Mouse (Mus musculus): Measurements from ENCODE around the gene Mex3a. TPM values are rescaled to one million over a fixed set of nuclear protein-coding genes. Genes with fewer than 3 reads are reported as not detected.
"Not testable (repeated sequence)": the region's sequence is repeated elsewhere in the genome, so short reads cannot be mapped to it uniquely, and the experiment has no call there.

Mex3a gene
- polyA plus RNA-seq, 3 experiments from 2014 or later, result 0.17 to 0.20 (median 0.18) TPM

GRCm38 (mm10) chr3:88571856-88572255 is 39.7 kb downstream of the Mex3a start:
- ATAC-seq, result no peak

DNA sequence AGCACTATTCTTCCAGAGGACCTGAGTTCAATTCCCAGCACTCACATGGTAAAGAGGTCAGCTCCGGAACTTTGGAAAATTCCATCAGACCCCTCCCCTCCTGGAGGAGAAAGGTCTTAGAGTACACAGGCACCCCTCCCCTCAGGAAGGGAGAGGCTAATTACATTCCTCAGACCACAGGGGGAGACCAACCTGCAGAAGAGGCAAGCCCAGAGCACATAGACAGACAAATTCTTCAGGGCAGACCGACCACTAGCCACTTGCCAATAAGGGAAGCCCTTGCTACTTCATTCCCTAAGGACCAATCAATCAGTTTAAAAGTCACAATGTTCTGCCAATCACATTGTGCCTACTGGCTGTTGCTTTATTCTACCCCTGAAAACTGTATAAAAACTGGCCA is 40.6 kb downstream of the Mex3a start:
- no peak for ATAC-seq

DNA sequence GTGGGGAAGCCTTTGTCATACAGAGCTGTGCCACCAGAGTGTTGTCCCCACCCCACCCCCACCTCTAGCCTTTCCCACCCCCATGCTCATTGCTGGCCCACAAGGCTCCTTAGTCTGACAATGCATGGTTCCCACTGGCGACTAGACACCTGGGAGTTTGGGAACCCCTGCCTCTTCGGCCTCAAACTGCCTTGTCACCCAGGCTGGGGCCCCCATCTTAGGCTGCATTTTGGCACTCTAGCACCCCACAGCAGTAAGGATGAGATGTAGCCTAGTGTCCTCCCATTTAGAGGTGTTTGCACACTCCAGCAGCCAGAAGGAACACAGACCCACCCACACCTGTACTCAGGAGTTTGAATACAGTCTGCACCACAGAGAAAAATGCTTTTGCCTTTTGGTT is 41.6 kb downstream of the Mex3a start:
- no peak for ATAC-seq

DNA sequence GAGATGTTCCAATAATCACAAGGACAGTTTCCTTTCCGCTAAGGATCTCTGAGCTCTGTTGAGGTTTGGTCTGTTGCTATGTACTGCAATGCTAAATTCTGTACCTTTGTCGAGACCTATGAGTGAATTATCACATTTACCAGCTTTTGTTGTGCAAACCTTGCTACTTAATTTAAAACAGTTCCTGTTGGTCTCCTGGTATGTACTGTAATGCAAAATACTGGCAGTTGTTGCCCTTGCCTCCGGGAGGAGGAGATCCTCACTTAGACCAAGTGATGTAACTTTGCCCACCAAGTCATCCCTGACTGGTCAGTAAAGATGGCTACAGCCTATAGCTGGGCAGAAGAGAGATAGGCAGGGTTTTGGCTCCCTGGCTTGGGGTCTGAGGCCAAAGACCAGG is 43.3 kb downstream of the Mex3a start, which contains the start of gene Ssr2:
Gene Ssr2, plus strand, starts transcription at position 337 of the 400 bp plus-strand sequence.
- ATAC-seq, result no peak

DNA sequence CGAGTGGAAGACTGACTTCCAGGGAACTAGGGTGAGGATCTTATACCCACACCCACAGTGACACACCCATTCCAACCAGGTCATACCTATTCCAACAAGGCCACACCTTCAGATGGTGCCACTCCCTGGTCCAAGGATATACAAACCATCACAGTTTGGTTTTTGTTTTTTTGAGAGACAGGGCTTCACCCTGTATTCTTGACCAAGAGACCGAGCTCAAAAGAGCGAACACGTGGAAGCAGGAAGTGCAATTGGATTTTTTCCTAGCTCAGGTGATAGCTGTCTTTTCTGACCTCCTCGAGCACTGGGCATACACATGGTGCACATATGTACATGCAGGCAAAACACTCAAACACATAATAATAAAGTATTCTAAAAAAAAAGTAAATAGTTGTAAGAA is 45.7 kb downstream of the Mex3a start:
- not testable (repeated sequence) for ATAC-seq

DNA sequence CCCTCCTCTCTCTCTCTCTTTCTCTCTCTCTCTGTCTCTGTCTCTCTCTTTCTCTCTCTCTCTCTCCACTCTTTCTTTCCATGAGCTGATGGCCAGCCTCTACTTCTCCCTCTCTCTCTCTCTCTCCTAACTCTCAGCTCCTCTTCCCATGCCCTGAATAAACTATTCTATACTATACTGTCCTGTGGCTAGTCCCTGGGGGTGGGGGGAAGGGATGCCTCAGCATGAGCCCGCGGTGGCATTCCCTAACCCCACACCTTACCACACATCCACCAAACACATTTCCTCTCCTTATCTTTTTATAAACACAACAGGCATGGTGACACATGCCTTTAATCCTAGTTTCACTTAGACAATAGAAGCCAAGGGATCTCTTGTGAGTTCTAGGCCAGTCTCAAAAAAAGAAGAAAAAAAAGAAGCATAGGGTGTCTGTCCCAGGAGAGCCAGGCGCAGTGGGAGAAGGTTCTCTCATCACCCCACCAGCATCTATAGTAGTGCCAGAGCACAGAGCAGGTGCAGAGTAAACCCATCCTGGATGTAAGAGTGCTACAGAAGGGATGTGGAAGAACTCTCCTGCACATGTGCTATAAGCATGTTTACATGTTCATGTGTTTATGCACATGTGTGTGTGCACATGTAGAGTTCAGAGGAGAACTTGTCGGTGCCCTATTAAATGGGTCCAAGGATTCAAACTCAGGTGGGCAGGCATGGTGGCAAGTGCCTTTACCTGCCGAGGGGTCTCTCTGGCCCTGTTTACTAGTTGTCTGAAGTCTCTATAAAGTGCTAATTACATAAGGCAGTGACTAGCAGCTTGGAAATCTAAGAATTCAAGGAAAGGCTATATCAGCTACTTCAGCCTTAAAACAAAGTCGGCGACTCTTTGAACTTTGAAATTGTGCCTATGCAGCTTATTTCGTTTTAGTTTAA is 46.6 kb downstream of the Mex3a start:
- ATAC-seq, result no peak

- ATAC-seq, result peak; percentile 93
Measured at GRCm38 (mm10) chr3:88579454-88580117, 47.4 kb downstream of the Mex3a start.

DNA sequence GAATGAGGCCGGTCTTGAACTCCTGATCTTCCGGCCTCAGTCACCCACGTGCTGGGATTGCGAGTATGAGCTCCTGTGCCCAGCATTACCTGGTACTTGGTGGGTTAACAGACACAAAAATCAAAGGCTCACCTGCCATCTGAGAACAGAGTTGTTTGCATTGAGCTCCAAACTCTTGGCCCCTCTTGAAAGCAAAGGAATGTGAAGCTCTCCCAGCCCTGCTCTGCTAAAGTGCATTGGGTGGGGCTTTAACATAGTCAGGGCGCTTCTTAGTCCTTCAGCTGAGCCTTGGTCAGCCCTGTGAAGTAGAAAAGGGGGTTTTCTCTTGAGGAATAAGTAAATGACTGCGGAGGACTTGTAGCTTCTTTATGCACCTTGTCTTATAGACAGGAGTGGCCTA is 53.6 kb downstream of the Mex3a start:
- no peak for ATAC-seq

- no peak for ATAC-seq
Measured at GRCm38 (mm10) chr3:88586640-88587039, 54.4 kb downstream of the Mex3a start.

- no peak for ATAC-seq
Measured at GRCm38 (mm10) chr3:88590246-88590645, 58.1 kb downstream of the Mex3a start.

Other genes starting within 250 kb of the Mex3a start
- gene Gm38392, start 245.2 kb upstream of the Mex3a start, polyA plus RNA-seq (2017; shearing (Covaris generic)), result not detected
- gene Tsacc, start 235.4 kb upstream of the Mex3a start, polyA plus RNA-seq (2017; shearing (Covaris generic)), result 1 to 10 TPM; 2.3 to 6.2 (median 3.6) TPM
- gene Cct3, start 235.3 kb upstream of the Mex3a start, polyA plus RNA-seq (2017; shearing (Covaris generic)), result 100 to 1,000 TPM; 157 to 218 (median 188) TPM
- gene Glmp, start 207.4 kb upstream of the Mex3a start, polyA plus RNA-seq (2017; shearing (Covaris generic)), result 100 to 1,000 TPM; 335 to 443 (median 344) TPM
- gene Tmem79, start 196.2 kb upstream of the Mex3a start, polyA plus RNA-seq (2017; shearing (Covaris generic)), result 1 to 10 TPM; 1.2 to 2.4 (median 1.8) TPM
- 10 to 100 TPM; 26.1 to 47.1 (median 37.8) TPM for gene Smg5, start 196.1 kb upstream of the Mex3a start, polyA plus RNA-seq (2017; shearing (Covaris generic))
- gene Paqr6, start 167.8 kb upstream of the Mex3a start, polyA plus RNA-seq (2017; shearing (Covaris generic)), result not detected
- not detected for gene Bglap3, start 159.7 kb upstream of the Mex3a start, polyA plus RNA-seq (2017; shearing (Covaris generic))
- not detected for gene Bglap2, start 153.7 kb upstream of the Mex3a start, polyA plus RNA-seq (2017; shearing (Covaris generic))
- gene Bglap, start 147.9 kb upstream of the Mex3a start, polyA plus RNA-seq (2017; shearing (Covaris generic)), result not detected
- gene Pmf1, start 122.1 kb upstream of the Mex3a start, polyA plus RNA-seq (2017; shearing (Covaris generic)), result 100 to 1,000 TPM in 1 of 3 experiments, 10 to 100 TPM in 2; 46.3 to 105 (median 50.5) TPM
- 10 to 100 TPM; 11.2 to 14.6 (median 14.4) TPM for gene Slc25a44, start 107.3 kb upstream of the Mex3a start, polyA plus RNA-seq (2017; shearing (Covaris generic))
- 10 to 100 TPM; 24.5 to 49.0 (median 28.3) TPM for gene Sema4a, start 71.2 kb upstream of the Mex3a start, polyA plus RNA-seq (2017; shearing (Covaris generic))
- 1 to 10 TPM; 2.6 to 8.0 (median 4.0) TPM for gene Lmna, start 22.4 kb upstream of the Mex3a start, polyA plus RNA-seq (2017; shearing (Covaris generic))
- gene Rab25, start 15.9 kb downstream of the Mex3a start, polyA plus RNA-seq (2017; shearing (Covaris generic)), result not detected
- 100 to 1,000 TPM; 149 to 189 (median 187) TPM for gene Lamtor2, start 20.7 kb downstream of the Mex3a start, polyA plus RNA-seq (2017; shearing (Covaris generic))
- gene Ubqln4, start 21.4 kb downstream of the Mex3a start, polyA plus RNA-seq (2017; shearing (Covaris generic)), result 10 to 100 TPM in 2 of 3 experiments, 1 to 10 TPM in 1; 9.8 to 15.5 (median 12.1) TPM
- gene Ssr2, start 43.5 kb downstream of the Mex3a start, polyA plus RNA-seq (2017; shearing (Covaris generic)), result 100 to 1,000 TPM; 131 to 197 (median 161) TPM
- gene Arhgef2, start 73.6 kb downstream of the Mex3a start, polyA plus RNA-seq (2017; shearing (Covaris generic)), result 10 to 100 TPM; 37.5 to 56.4 (median 46.5) TPM
- not detected for gene Rxfp4, start 120.7 kb downstream of the Mex3a start, polyA plus RNA-seq (2017; shearing (Covaris generic))
- 10 to 100 TPM; 36.1 to 57.0 (median 47.9) TPM for gene Khdc4, start 153.4 kb downstream of the Mex3a start, polyA plus RNA-seq (2017; shearing (Covaris generic))
- gene Rit1, start 184.4 kb downstream of the Mex3a start, polyA plus RNA-seq (2017; shearing (Covaris generic)), result 10 to 100 TPM; 34.1 to 55.2 (median 40.3) TPM
- 100 to 1,000 TPM; 105 to 132 (median 111) TPM for gene Syt11, start 242.8 kb downstream of the Mex3a start, polyA plus RNA-seq (2017; shearing (Covaris generic))

Measured in inflammation-experienced regulatory T-cells, adult 6 months (primary cell).